Comparison of ENCODE assay signal across 31 mouse cellular contexts in the genomic region with DNA sequence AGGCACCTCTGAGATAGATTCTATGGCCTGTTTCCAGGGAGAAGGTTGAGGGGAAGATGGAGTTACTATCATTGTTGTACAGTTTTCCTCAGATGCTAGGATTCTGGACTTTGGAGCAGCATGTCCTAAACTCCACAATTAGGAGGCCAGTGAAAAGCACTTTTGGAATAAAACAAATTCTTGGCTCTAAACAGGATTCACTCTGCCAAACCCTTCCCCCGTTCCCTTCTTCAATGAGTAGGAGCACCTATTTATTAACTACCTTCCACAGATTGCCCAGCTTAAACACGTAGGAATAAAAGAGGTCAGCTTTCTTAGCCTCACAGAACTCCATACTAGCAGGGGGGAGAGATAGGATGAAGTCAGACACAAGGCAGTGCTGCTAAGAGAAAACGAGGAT.
"Had no signal": no experiment of that assay in that cellular context is flagged by ENCODE, and none has a peak within 500 bp of the region (broad histone marks: within the 10 kb centered on the region; RNA-seq: fewer than 3 reads in every experiment).

No protein-coding gene starts in this region.

- H3K9ac ChIP-seq: limb, embryonic 12.5 days; limb, embryonic 13.5 days; limb, embryonic 15.5 days; liver, embryonic 12.5 days; liver, embryonic 13.5 days; liver, embryonic 14.5 days; liver, embryonic 15.5 days; liver, postnatal 0 days; lung, embryonic 14.5 days; lung, embryonic 15.5 days; midbrain, embryonic 12.5 days; midbrain, embryonic 13.5 days; midbrain, embryonic 15.5 days; neural tube, embryonic 12.5 days; neural tube, embryonic 13.5 days had no signal

- H3K9me3 ChIP-seq: limb, embryonic 10.5 days; limb, embryonic 12.5 days; limb, embryonic 13.5 days; limb, embryonic 15.5 days; liver, embryonic 12.5 days; liver, embryonic 13.5 days; liver, embryonic 15.5 days; lung, embryonic 15.5 days; megakaryocyte, embryonic 14.5 days; midbrain, embryonic 10.5 days; midbrain, embryonic 12.5 days; midbrain, embryonic 13.5 days; midbrain, embryonic 15.5 days; neural tube, embryonic 12.5 days; neural tube, embryonic 13.5 days had no signal

- H3K36me3 ChIP-seq: limb, embryonic 10.5 days; limb, embryonic 12.5 days; limb, embryonic 13.5 days; limb, embryonic 15.5 days; liver, embryonic 12.5 days; liver, embryonic 13.5 days; liver, embryonic 15.5 days; lung, embryonic 15.5 days; midbrain, embryonic 10.5 days; midbrain, embryonic 12.5 days; midbrain, embryonic 13.5 days; midbrain, embryonic 15.5 days; neural tube, embryonic 12.5 days; neural tube, embryonic 13.5 days had no signal

- H3K4me1 ChIP-seq: limb, embryonic 10.5 days; limb, embryonic 12.5 days; limb, embryonic 13.5 days; limb, embryonic 15.5 days; liver, embryonic 12.5 days; liver, embryonic 13.5 days; liver, embryonic 15.5 days; lung, embryonic 15.5 days; midbrain, embryonic 10.5 days; midbrain, embryonic 12.5 days; midbrain, embryonic 13.5 days; midbrain, embryonic 15.5 days; neural tube, embryonic 12.5 days; neural tube, embryonic 13.5 days had no signal

- H3K27me3 ChIP-seq: limb, embryonic 12.5 days; limb, embryonic 13.5 days; limb, embryonic 15.5 days; liver, embryonic 13.5 days; liver, embryonic 15.5 days; lung, embryonic 15.5 days; megakaryocyte, embryonic 14.5 days; midbrain, embryonic 12.5 days; midbrain, embryonic 13.5 days; midbrain, embryonic 15.5 days; neural tube, embryonic 12.5 days; neural tube, embryonic 13.5 days had no signal

- H3K4me2 ChIP-seq: limb, embryonic 12.5 days; limb, embryonic 13.5 days; limb, embryonic 15.5 days; liver, embryonic 11.5 days; liver, embryonic 12.5 days; liver, embryonic 13.5 days; liver, embryonic 15.5 days; lung, embryonic 14.5 days; lung, embryonic 15.5 days; midbrain, embryonic 11.5 days; midbrain, embryonic 12.5 days; midbrain, embryonic 13.5 days; midbrain, embryonic 15.5 days; neural tube, embryonic 12.5 days; neural tube, embryonic 13.5 days had no signal

- H3K27ac ChIP-seq: limb, embryonic 10.5 days; limb, embryonic 12.5 days; limb, embryonic 13.5 days; limb, embryonic 15.5 days; liver, embryonic 12.5 days; liver, embryonic 13.5 days; liver, embryonic 14.5 days; liver, embryonic 15.5 days; lung, embryonic 15.5 days; macrophage; midbrain, embryonic 10.5 days; midbrain, embryonic 12.5 days; midbrain, embryonic 13.5 days; midbrain, embryonic 15.5 days; neural tube, embryonic 12.5 days; neural tube, embryonic 13.5 days had no signal

- H3K4me3 ChIP-seq: limb, embryonic 10.5 days; limb, embryonic 12.5 days; limb, embryonic 13.5 days; limb, embryonic 15.5 days; liver, embryonic 12.5 days; liver, embryonic 13.5 days; liver, embryonic 15.5 days; lung, embryonic 15.5 days; megakaryocyte, embryonic 14.5 days; midbrain, embryonic 10.5 days; midbrain, embryonic 12.5 days; midbrain, embryonic 13.5 days; midbrain, embryonic 15.5 days; myocyte; neural tube, embryonic 12.5 days; neural tube, embryonic 13.5 days had no signal

- ATAC-seq: liver, embryonic 12.5 days; liver, postnatal 0 days; lung, postnatal 0 days; midbrain, embryonic 13.5 days; midbrain, embryonic 15.5 days; midbrain, embryonic 16.5 days had no signal

- DNase-seq: left cerebral cortex, postnatal 4 days; liver, embryonic 13.5 days; liver, postnatal 0 days; lung, adult 18-20 months; lung, adult 2 months; lung, embryonic 14.5 days; lung, postnatal 10 days; lung, postnatal 14 days; lung, postnatal 4 days; midbrain, embryonic 14.5 days had no signal
